Mouse (Mus musculus): ENCODE results near the gene Neurod1.

The Neurod1 gene

DNA sequence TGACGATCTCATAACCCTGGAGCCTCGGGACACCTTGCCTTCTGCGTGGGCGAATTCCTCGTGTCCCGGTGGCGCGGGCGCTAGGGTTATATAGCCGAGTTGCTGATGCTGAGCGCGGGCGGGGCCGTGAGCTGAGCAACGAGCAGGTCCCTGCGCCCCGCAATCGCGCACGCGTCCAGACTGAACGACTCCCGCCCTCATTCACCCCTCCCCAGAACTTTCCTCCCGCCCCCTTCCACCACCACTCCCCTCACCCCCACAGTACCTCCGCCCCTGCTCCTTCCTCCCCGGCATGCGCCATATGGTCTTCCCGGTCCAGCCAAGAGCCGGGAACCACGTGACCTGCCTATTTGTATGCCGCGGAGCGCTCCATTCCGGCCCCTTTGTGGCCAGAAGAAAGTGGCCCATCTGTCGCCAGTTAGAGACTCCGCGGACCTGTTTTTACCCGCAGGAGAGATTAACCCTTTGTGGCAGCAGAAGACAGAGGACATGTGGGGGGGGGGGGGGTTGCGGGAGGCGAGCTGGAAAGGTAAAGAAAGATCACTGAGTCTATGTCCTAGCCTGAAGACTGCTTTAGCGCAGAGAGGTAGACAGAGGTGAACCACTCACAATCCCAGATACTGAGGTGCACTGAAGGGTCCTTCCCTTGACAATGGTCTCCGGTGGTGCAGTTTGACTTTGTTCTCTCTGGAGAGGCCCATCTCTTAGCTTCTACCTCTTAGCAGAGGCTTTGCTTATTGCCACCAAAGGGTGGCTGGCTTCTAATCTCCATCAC is at the start of gene Neurod1, which contains the start of gene Cerkl:
Neurod1 (minus strand) TSS at position 177 of the 775 bp plus-strand sequence.
Cerkl (minus strand) TSS at position 211 of the 775 bp plus-strand sequence.
- peak; percentile 97 for DNase-seq

DNA sequence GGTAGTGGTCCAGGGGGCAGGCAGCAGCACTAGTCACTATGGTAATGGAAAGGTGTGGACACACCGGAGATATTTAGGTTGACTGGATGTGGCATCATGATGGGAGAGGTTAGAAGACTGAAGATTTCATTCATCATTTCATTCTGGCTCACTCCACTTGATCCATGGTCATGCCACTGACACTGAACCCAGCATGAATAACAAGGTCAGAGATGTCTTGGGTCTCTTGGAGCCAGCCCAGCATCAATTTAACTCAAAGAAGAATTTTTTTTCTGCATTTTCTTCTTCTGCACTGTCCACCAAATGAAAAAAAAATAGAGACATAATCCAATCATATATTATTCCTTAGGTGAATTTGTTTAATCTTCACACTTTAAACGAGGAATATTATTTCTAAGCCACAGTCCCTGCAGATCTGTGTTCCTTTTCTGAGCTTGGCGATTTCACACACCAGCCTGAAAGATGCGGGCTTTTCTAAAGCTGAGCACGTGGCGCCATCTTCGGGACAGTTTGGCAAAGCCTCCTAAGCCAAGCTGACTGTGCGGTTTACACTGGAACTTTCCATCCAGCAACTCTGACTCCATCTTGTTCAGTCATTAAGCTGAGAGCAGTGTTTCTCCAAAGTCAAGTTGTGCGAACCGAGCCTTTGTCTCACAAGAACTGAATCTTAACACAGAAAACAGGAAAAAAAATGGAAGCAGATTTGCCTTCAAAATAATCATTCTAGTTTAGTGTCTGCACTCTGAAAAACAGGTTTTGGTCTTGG is 42.6 kb upstream of the Neurod1 start:
- DNase-seq: peak; percentile 89

- DNase-seq: no peak
These were observed 28.6 kb upstream of the Neurod1 start for GRCm38 (mm10) chr2:79485127-79485526.

DNA sequence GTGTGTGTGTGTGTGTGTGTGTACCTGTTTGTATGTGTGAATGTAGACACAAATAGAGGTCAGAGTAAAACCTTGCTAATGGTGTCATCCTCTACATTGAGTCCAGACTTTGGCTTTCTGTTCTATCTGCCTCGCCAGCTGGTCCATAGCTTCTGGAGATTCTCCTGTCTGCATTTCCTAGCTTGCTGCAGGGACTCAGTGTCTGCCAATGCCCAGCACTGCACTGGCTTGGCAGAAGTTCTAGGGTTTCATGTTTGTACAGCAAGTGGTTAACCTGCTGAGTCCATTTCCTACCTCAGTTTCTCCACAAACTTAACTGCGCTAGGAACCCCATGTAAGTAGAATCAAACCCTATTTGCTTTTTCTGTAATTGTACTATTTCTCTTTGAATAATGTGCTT is 26.0 kb upstream of the Neurod1 start:
- no peak for DNase-seq

- no peak for DNase-seq
These were observed 5.9 kb upstream of the Neurod1 start for GRCm38 (mm10) chr2:79462411-79462810.

- DNase-seq: no peak
These were observed 5.3 kb upstream of the Neurod1 start for GRCm38 (mm10) chr2:79461861-79462260.

GRCm38 (mm10) chr2:79460586-79460985 is 4.0 kb upstream of the Neurod1 start:
- peak; percentile 55 for DNase-seq

DNA sequence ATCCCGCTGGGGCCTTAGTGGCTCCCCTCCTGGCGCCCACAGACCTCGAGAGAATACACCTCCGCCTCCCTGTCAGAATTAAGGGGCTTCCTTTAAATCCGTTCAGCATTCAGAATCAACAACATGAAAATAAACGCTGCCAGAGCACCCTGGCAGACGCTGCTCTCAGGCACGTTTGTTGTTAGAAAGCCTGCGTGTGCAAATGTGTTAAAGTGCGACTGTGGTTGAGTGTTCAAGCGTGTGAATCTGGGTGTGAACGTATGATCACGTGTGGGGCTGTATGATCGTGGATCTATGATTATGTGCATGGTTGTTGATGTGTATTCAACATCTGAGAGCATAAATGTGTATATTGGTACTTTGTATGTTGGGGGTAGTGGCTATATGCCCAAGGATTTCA is 3.6 kb upstream of the Neurod1 start:
- DNase-seq: no peak

- peak; percentile 94 for DNase-seq
These were observed 2.8 kb upstream of the Neurod1 start for GRCm38 (mm10) chr2:79459061-79460045.

DNA sequence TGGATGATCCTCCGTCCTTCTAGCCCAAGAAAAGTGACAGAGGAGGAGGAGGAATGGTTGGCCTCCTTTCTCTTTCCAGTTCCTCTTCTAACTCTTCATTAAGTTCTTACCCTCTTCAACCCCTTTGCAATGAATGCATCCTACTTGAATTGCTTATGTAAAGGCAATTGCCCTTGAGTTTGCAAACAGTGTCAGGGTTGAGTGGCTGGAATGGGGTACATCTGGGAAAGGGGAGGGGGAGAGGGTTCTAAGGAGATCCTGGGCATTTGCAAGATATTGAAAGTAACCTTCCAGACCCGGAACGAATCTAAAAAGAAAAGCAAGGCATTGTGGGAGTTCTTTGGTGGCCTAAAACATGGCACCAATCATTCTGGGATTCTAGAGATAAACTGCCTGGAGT is 1.4 kb upstream of the Neurod1 start:
- DNase-seq: no peak

GRCm38 (mm10) chr2:79457434-79457833 is 883 bp upstream of the Neurod1 start:
- no peak for DNase-seq

- DNase-seq: no peak
These were observed 905 bp downstream of the Neurod1 start for GRCm38 (mm10) chr2:79455646-79456045.

DNA sequence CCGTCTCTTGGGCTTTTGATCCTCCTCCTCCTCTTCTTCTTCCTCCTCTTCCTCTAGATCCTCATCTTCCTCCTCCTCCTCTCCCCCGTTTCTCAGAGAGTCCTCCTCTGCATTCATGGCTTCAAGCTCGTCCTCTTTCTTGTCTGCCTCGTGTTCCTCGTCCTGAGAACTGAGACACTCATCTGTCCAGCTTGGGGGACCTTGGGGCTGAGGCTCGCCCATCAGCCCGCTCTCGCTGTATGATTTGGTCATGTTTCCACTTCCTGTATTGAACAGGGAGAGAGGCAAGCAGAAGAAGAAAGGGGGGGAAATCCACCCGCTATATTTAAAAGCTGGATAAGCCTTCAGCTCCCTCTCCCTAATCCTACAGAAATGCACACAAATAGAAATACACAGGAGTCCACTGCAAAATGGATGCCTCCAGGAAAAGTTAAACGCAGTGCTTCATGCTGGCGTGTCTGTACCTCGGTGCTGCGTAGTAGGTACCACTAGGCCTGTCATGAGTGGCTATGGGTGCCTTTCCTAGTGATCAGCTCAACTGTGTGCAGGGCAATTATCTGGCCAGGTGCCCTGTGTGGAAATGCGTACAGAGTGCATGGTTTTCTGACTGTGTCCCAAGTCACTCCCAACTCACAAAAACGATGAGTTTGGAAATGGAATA is 1.6 kb downstream of the Neurod1 start:
- peak; percentile 69 for DNase-seq

- peak; percentile 88 for DNase-seq
These were observed 2.4 kb downstream of the Neurod1 start for GRCm38 (mm10) chr2:79453901-79454781.

DNA sequence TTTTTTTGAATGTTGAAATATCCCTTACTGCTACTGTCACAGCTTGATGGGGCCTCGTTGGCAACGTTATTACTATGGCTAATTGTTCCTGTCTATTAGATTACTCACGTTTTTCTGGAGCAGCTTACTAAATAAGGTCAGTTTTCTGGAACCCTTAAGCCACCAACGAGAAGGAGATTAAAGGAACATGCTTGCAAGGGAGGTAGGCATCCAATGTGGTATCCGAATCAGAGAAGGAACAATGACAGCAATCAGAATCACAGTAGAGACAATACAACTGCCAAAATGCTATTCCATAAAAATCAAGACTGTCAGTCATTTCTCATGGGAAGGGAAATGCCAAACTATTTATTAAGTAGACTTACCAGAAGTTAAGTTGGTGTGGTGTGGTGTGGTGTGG is 5.1 kb downstream of the Neurod1 start:
- DNase-seq: peak; percentile 54

DNA sequence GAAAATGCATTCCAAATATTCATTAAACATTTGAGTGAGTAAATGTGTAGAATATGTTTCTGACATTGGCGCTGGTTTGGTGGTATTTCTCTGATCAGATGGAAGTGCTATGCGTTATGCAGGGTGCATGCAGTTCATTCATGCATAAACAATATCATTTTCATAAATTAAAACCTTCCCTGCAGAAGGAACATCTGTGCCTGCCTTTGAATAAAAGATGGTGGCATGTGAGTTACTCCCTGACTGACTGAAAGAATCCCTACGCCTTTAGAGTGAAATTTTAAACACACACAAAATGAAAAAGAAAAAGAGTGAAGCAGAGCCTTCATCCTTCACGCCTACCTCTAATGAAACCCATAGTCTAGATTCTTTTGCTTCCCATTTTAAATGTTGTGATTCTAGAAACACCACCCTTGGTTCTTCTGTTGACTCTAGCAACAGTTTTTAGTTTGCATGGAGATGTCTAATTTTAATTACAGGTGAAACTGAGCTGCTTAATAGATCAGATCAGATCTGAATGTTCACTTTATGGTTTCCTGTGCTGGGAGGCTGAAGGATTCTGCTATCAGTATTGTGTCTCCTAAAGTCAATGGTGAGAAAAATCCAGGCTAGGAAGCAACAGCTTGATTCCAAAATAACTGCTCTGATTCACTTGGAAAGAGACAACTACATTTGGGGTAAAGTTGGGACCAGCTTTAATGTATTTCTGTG is 5.7 kb downstream of the Neurod1 start:
- peak; percentile 60 for DNase-seq

DNA sequence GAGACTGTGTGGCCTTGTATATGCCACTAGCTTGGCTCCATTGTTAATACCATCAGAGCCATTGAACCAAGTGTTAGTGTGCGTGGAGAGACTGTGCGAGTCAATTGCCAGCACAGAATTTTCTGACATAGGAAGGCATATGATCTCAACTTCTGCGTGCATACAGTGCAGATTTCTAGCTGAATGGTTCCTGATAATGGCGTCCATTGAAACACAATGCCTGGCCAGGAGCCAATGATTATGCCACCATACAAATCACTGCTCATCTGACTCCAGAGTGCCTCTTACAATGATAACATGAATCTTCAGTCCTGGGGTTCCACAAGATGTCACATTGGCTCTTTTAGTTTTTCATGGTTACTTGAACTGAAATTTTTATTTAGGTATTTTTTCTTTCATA is 7.2 kb downstream of the Neurod1 start:
- DNase-seq: peak; percentile 88

- DNase-seq: no peak
These were observed 9.4 kb downstream of the Neurod1 start for GRCm38 (mm10) chr2:79447198-79447597.

GRCm38 (mm10) chr2:79443861-79444620 is 12.5 kb downstream of the Neurod1 start:
- no peak for DNase-seq

GRCm38 (mm10) chr2:79443401-79443800 is 13.2 kb downstream of the Neurod1 start:
- no peak for DNase-seq
